Mouse (Mus musculus): ENCODE measurements around the gene Tmem92. TPM values are rescaled to one million over a fixed set of nuclear protein-coding genes. Genes with fewer than 3 reads are reported as not detected.
"Not testable (repeated sequence)": the region's sequence is repeated elsewhere in the genome, so short reads cannot be mapped to it uniquely, and the experiment has no call there.

Tmem92 gene
- polyA plus RNA-seq (2012; rRNA removed) = not detected in 2 replicates

- no peak for DNase-seq (ENCODE audit: low spot score)
Measured at GRCm38 (mm10) chr11:94782603-94783002, at the start of gene Tmem92. Gene Tmem92 (minus strand): TSS chr11:94782703.

- no peak for DNase-seq (ENCODE audit: low spot score)
Measured at GRCm38 (mm10) chr11:94828966-94829365, 46.5 kb upstream of the Tmem92 start.

GRCm38 (mm10) chr11:94819427-94819826, 36.9 kb upstream of the Tmem92 start:
- DNase-seq (ENCODE audit: low spot score) = not testable (repeated sequence)

- not testable (repeated sequence) for DNase-seq (ENCODE audit: low spot score)
Measured at GRCm38 (mm10) chr11:94818946-94819345, 36.4 kb upstream of the Tmem92 start.

GRCm38 (mm10) chr11:94811537-94811936, 29.0 kb upstream of the Tmem92 start:
- not testable (repeated sequence) for DNase-seq (ENCODE audit: low spot score)

- no peak for DNase-seq (ENCODE audit: low spot score)
Measured at GRCm38 (mm10) chr11:94791700-94792099, 9.2 kb upstream of the Tmem92 start.

GRCm38 (mm10) chr11:94785247-94785646, 2.7 kb upstream of the Tmem92 start:
- DNase-seq (ENCODE audit: low spot score) = peak; percentile 48

GRCm38 (mm10) chr11:94774887-94775497, 7.5 kb downstream of the Tmem92 start:
- no peak for DNase-seq (ENCODE audit: low spot score)

- no peak for DNase-seq (ENCODE audit: low spot score)
Measured at GRCm38 (mm10) chr11:94773851-94774250, 8.7 kb downstream of the Tmem92 start.

- DNase-seq (ENCODE audit: low spot score) = no peak
Measured at GRCm38 (mm10) chr11:94772363-94773055, 10.0 kb downstream of the Tmem92 start.

GRCm38 (mm10) chr11:94767241-94767640, 15.3 kb downstream of the Tmem92 start:
- DNase-seq (ENCODE audit: low spot score) = no peak

- DNase-seq (ENCODE audit: low spot score) = no peak
Measured at GRCm38 (mm10) chr11:94762775-94763174, 19.7 kb downstream of the Tmem92 start.

- no peak for DNase-seq (ENCODE audit: low spot score)
Measured at GRCm38 (mm10) chr11:94762281-94762680, 20.2 kb downstream of the Tmem92 start.

GRCm38 (mm10) chr11:94760799-94761198, 21.7 kb downstream of the Tmem92 start:
- DNase-seq (ENCODE audit: low spot score) = no peak

- DNase-seq (ENCODE audit: low spot score) = no peak
Measured at GRCm38 (mm10) chr11:94760364-94760763, 22.1 kb downstream of the Tmem92 start.

GRCm38 (mm10) chr11:94759916-94760315, 22.6 kb downstream of the Tmem92 start:
- DNase-seq (ENCODE audit: low spot score) = no peak

GRCm38 (mm10) chr11:94752946-94753713, 29.4 kb downstream of the Tmem92 start:
- no peak for DNase-seq (ENCODE audit: low spot score)

- no peak for DNase-seq (ENCODE audit: low spot score)
Measured at GRCm38 (mm10) chr11:94741732-94742272, 40.7 kb downstream of the Tmem92 start, which contains the start of gene Cdc34b. Gene Cdc34b (plus strand): TSS chr11:94741782.

GRCm38 (mm10) chr11:94735746-94736145, 46.8 kb downstream of the Tmem92 start:
- DNase-seq (ENCODE audit: low spot score) = no peak

GRCm38 (mm10) chr11:94732773-94733172, 49.7 kb downstream of the Tmem92 start:
- no peak for DNase-seq (ENCODE audit: low spot score)

GRCm38 (mm10) chr11:94731229-94731628, 51.3 kb downstream of the Tmem92 start:
- no peak for DNase-seq (ENCODE audit: low spot score)

GRCm38 (mm10) chr11:94730261-94730660, 52.2 kb downstream of the Tmem92 start:
- DNase-seq (ENCODE audit: low spot score) = no peak
